Mouse (Mus musculus): Measurements from ENCODE around the gene Slc12a9.

DNA sequence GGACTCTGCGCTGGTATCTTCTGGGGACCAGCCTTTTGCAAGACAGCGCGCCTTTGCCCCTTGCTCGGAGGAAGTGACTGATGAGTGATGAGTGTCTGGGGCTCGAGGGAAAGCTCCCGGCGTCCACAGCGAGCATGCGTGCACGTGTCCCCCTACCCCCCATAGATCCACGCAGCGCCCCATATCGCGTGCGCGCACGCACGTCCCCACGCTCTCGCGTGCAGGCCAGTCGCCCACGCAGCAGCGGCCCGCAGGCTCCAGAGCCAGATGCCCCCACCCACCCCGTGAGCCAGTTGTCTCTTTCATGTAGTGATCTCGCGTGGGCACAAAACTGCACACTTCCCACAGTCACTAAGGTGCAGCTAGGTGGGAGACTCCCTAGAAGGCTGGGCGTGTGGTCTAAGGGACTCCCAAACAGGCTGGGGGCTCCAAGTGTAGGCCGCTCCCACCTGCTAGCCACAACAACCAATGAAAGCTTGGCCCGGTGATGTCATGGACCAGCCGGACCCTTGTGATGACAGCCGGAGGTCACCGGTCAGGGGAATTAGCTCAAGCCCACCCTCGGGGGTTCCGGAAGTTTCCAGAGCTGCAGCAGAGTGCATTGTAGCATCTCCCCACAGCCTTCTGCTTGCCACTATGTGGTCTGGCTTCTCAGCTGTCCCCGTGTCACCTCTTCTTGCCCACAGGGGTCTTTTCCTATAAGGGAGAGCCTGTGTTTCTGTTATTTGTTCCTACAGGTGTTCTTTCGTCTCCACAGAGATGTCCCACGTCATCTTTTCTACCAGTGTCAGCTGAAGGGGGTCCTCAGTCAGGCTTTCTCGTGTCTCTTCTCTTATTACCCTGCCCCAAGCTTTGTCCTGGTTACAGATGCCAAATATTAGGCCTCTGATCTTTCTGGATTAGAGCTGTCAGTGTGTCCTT, 46.1 kb downstream of the Slc12a9 start, which contains the start of gene Ache:
- TF ChIP-seq POLR2A (IDR thresholded peaks at IDR 0.05; ENCODE audit: borderline replicate concordance, extremely low read depth, insufficient read depth, insufficient read length, poor library complexity, severe bottlenecking) (no peak), CTCF (IDR thresholded peaks at IDR 0.05; ENCODE audit: borderline replicate concordance, extremely low read depth, insufficient read depth, insufficient read length) (no peak)
